Mouse (Mus musculus) stomach, embryonic 16.5 days (tissue): ENCODE measurements around the gene Hook2. TPM values are rescaled to one million over a fixed set of nuclear protein-coding genes. Genes with fewer than 3 reads are reported as not detected.

ENCODE experiments used
- ATAC-seq: fragments of 200-750 bp; cut with Nextera tagmentation; 2 replicates; pipeline ENCODE4 v1.8.0; 2017; ENCODE audit warnings: moderate number of reproducible peaks, moderate TSS enrichment; ENCODE audit not compliant: insufficient read depth, low FRiP score
- H3K27ac ChIP-seq: fragments of 300-500 bp; sonication (generic); 2 replicates; pipeline ENCODE4 v1.5.1; 2014; ENCODE audit warnings: low read length
- H3K27me3 ChIP-seq: fragments of 300-500 bp; sonication (generic); 2 replicates; pipeline ENCODE4 v1.6.1; 2014; ENCODE audit warnings: low read length, control low read depth, mixed read lengths; ENCODE audit not compliant: control insufficient read depth, insufficient read depth
- H3K36me3 ChIP-seq: fragments of 300-500 bp; sonication (generic); 2 replicates; pipeline ENCODE4 v1.6.1; 2014; ENCODE audit warnings: low read length; ENCODE audit not compliant: control insufficient read depth, insufficient read depth
- H3K4me1 ChIP-seq: fragments of 300-500 bp; sonication (generic); 2 replicates; pipeline ENCODE4 v1.6.1; 2014; ENCODE audit warnings: low read length, control low read depth, mixed read lengths; ENCODE audit not compliant: control insufficient read depth, insufficient read depth
- H3K4me2 ChIP-seq: fragments of 300-500 bp; sonication (generic); 2 replicates; pipeline ENCODE4 v1.6.1; 2014; ENCODE audit warnings: low read depth, low read length, mixed read lengths
- H3K4me3 ChIP-seq: fragments of 300-500 bp; sonication (generic); replicated peaks from 2 replicates; pipeline ENCODE4 v1.5.1; 2014; ENCODE audit warnings: mild to moderate bottlenecking, low read length
- H3K9ac ChIP-seq: fragments of 300-500 bp; sonication (generic); 2 replicates; pipeline ENCODE4 v1.6.1; 2014; ENCODE audit warnings: low read length
- H3K9me3 ChIP-seq: fragments of 300-500 bp; sonication (generic); replicated peaks from 2 replicates; pipeline ENCODE4 v1.6.1; 2016; ENCODE audit warnings: low read length, control low read depth; ENCODE audit not compliant: control insufficient read depth
- WGBS: fragments of 180-500 bp; shearing (Covaris S2); extraction: QIAGEN DNeasy Blood & Tissue Kit; methylation state at CpG from one replicate; pipeline ENCODE4 v1.1.7; 2014; 5-methylcytosine and 5-hydroxymethylcytosine counted together
- polyA plus RNA-seq: library from polyadenylated mRNA; unstranded; fragments of >200 nt; fragmentation: Nextera tagmentation; extraction: Ambion mirVana; gene quantifications from 2 replicates; pipeline ENCODE4 v1.2.1, GENCODE M21; 2015

The Hook2 gene
- polyA plus RNA-seq, 1 experiment from 2014 or later: 50.0 TPM

- Histone ChIP-seq H3K27ac (peak overlapping the region; percentile 94), H3K4me2 (peak overlapping the region; percentile 79), H3K27me3 (no peaks in the 10 kb centered on the region), H3K4me1 (peaks cover 54% of the 10 kb centered on the region), H3K9me3 (no peaks in the 10 kb centered on the region), H3K4me3 (peak overlapping the region; percentile 43), H3K9ac (peak overlapping the region; percentile 65), H3K36me3 (no peaks in the 10 kb centered on the region)
- peak; percentile 5; the same call in 1 of the 2 replicates for ATAC-seq
- WGBS: 5% methylated on average over 16 of the region's 16 CpGs
These were observed 5.9 kb upstream of the Hook2 start for GRCm38 (mm10) chr8:84984294-84985048.

- peak overlapping the region; percentile 94 for H3K27ac ChIP-seq
- H3K4me3 ChIP-seq: peak overlapping the region; percentile 43
- no peak for ATAC-seq
- H3K9ac ChIP-seq: peak overlapping the region; percentile 65
- H3K36me3 ChIP-seq: no peaks in the 10 kb centered on the region
- H3K27me3 ChIP-seq: no peaks in the 10 kb centered on the region
- H3K4me2 ChIP-seq: peak overlapping the region; percentile 79
- H3K4me1 ChIP-seq: peaks cover 47% of the 10 kb centered on the region
- under 1% methylated on average over 23 of the region's 23 CpGs for WGBS
- no peaks in the 10 kb centered on the region for H3K9me3 ChIP-seq
These were observed 5.2 kb upstream of the Hook2 start for GRCm38 (mm10) chr8:84985049-84985683.

- Histone ChIP-seq H3K4me1 (peaks cover 45% of the 10 kb centered on the region), H3K9me3 (no peaks in the 10 kb centered on the region), H3K4me2 (peak overlapping the region; percentile 79), H3K27me3 (no peaks in the 10 kb centered on the region), H3K4me3 (peak overlapping the region; percentile 43), H3K36me3 (no peaks in the 10 kb centered on the region), H3K9ac (peak overlapping the region; percentile 65), H3K27ac (peak overlapping the region; percentile 94)
- under 1% methylated on average over 53 of the region's 53 CpGs for WGBS
- ATAC-seq: peak; percentile 26
These were observed 4.6 kb upstream of the Hook2 start for GRCm38 (mm10) chr8:84985684-84986378.

- Histone ChIP-seq H3K27me3 (no peaks in the 10 kb centered on the region), H3K9me3 (no peaks in the 10 kb centered on the region), H3K4me2 (peak overlapping the region; percentile 79), H3K9ac (peak overlapping the region; percentile 65), H3K4me1 (peaks cover 41% of the 10 kb centered on the region), H3K36me3 (no peaks in the 10 kb centered on the region), H3K27ac (peak overlapping the region; percentile 94), H3K4me3 (peak overlapping the region; percentile 43)
- 30% methylated on average over 8 of the region's 8 CpGs for WGBS
- no peak for ATAC-seq
These were observed 3.9 kb upstream of the Hook2 start for GRCm38 (mm10) chr8:84986379-84986945.

GRCm38 (mm10) chr8:84987388-84987787, 3.0 kb upstream of the Hook2 start:
- H3K9me3 ChIP-seq: no peaks in the 10 kb centered on the region
- H3K36me3 ChIP-seq: no peaks in the 10 kb centered on the region
- no peak overlapping the region for H3K9ac ChIP-seq
- H3K27me3 ChIP-seq: no peaks in the 10 kb centered on the region
- no peak for ATAC-seq
- no peak overlapping the region for H3K4me3 ChIP-seq
- H3K27ac ChIP-seq: no peak overlapping the region
- WGBS: 77% methylated on average over 5 of the region's 5 CpGs
- H3K4me1 ChIP-seq: peaks cover 32% of the 10 kb centered on the region
- no peak overlapping the region for H3K4me2 ChIP-seq

- WGBS: 67% methylated on average over 2 of the region's 2 CpGs
- H3K4me3 ChIP-seq: no peak overlapping the region
- no peak overlapping the region for H3K4me2 ChIP-seq
- no peaks in the 10 kb centered on the region for H3K9me3 ChIP-seq
- no peaks in the 10 kb centered on the region for H3K27me3 ChIP-seq
- H3K27ac ChIP-seq: no peak overlapping the region
- no peaks in the 10 kb centered on the region for H3K36me3 ChIP-seq
- peaks cover 28% of the 10 kb centered on the region for H3K4me1 ChIP-seq
- H3K9ac ChIP-seq: no peak overlapping the region
- no peak for ATAC-seq
These were observed 2.5 kb upstream of the Hook2 start for GRCm38 (mm10) chr8:84987903-84988302.

GRCm38 (mm10) chr8:84989311-84989731, 1.1 kb upstream of the Hook2 start:
- Histone ChIP-seq H3K36me3 (no peaks in the 10 kb centered on the region), H3K27ac (peak overlapping the region; percentile 87), H3K4me3 (peak overlapping the region; percentile 62), H3K4me1 (peaks cover 27% of the 10 kb centered on the region), H3K27me3 (no peaks in the 10 kb centered on the region), H3K9me3 (no peaks in the 10 kb centered on the region), H3K9ac (peak overlapping the region; percentile 61), H3K4me2 (peak overlapping the region; percentile 89)
- ATAC-seq: no peak
- WGBS: 11% methylated on average over 15 of the region's 15 CpGs

GRCm38 (mm10) chr8:84989810-84990209, 593 bp upstream of the Hook2 start:
- peak; percentile 31 for ATAC-seq
- peak overlapping the region; percentile 89 for H3K4me2 ChIP-seq
- WGBS: 0% methylated on average over 15 of the region's 15 CpGs
- H3K9me3 ChIP-seq: no peaks in the 10 kb centered on the region
- peak overlapping the region; percentile 87 for H3K27ac ChIP-seq
- H3K36me3 ChIP-seq: no peaks in the 10 kb centered on the region
- H3K4me3 ChIP-seq: peak overlapping the region; percentile 62
- H3K27me3 ChIP-seq: no peaks in the 10 kb centered on the region
- peaks cover 22% of the 10 kb centered on the region for H3K4me1 ChIP-seq
- H3K9ac ChIP-seq: peak overlapping the region; percentile 76
